Mouse (Mus musculus): ENCODE data around the gene Gm49353. TPM values are rescaled to one million over a fixed set of nuclear protein-coding genes. Genes with fewer than 3 reads are reported as not detected.

Gm49353 gene
- 10.6 and 15.6 TPM in 2 replicates for polyA plus RNA-seq (2015; fragmentation: Nextera tagmentation; extraction: Ambion mirVana)

DNA sequence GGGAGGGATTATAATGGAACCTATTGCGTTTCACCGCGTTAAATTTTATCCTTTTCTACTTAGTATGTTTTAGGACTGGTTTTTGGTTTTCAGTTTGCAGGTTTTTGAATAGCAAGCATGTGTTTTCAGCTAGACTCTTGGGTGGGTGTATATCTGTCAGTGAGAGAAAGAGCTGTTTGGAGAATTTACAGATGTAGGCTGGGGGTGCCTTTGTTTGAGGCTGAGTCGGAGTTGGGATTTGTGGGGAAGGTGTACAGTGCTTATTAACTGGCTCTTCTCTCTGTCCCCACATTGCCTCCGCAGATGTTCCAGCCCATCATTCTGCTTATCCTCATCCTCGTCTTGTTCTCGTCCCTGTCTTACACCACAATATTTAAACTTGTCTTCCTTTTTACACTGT, at the start of gene Gm49353:
Gene Gm49353 (plus strand): TSS at position 313 of the 400 bp plus-strand sequence.
- 93% methylated on average over 7 of the region's 7 CpGs for WGBS
- no peaks in the 10 kb centered on the region for H3K4me1 ChIP-seq (ENCODE audit: control insufficient read depth, insufficient read depth, low read length)
- no peaks in the 10 kb centered on the region for H3K27me3 ChIP-seq (ENCODE audit: control insufficient read depth, insufficient read depth, low read depth, low read length)
- H3K27ac ChIP-seq (ENCODE audit: low read length) = no peak within 1 kb of the TSS
- H3K36me3 ChIP-seq (ENCODE audit: control insufficient read depth, insufficient read depth, low read length) = peaks cover 55% of the 10 kb centered on the region
- H3K4me2 ChIP-seq (ENCODE audit: low read length) = no peak within 1 kb of the TSS
- no peak within 1 kb of the TSS for H3K4me3 ChIP-seq (ENCODE audit: low read depth, low read length)
- no peaks in the 10 kb centered on the region for H3K9me3 ChIP-seq (replicated peaks; ENCODE audit: control insufficient read depth, low read length, poor library complexity, severe bottlenecking)
- H3K9ac ChIP-seq (ENCODE audit: low read depth, low read length) = no peak within 1 kb of the TSS
- ATAC-seq = no peak

- Histone ChIP-seq H3K9me3 (replicated peaks; ENCODE audit: control insufficient read depth, low read length, poor library complexity, severe bottlenecking) (no peaks in the 10 kb centered on the region), H3K27me3 (ENCODE audit: control insufficient read depth, insufficient read depth, low read depth, low read length) (no peaks in the 10 kb centered on the region), H3K4me3 (ENCODE audit: low read depth, low read length) (no peak overlapping the region), H3K27ac (ENCODE audit: low read length) (no peak overlapping the region), H3K4me2 (ENCODE audit: low read length) (no peak overlapping the region), H3K9ac (ENCODE audit: low read depth, low read length) (no peak overlapping the region), H3K4me1 (ENCODE audit: control insufficient read depth, insufficient read depth, low read length) (peaks cover 15% of the 10 kb centered on the region), H3K36me3 (ENCODE audit: control insufficient read depth, insufficient read depth, low read length) (peaks cover 19% of the 10 kb centered on the region)
- no peak for ATAC-seq
- WGBS = 72% methylated on average over 3 of the region's 3 CpGs
Measured at GRCm38 (mm10) chr10:29155304-29155703, 43.5 kb upstream of the Gm49353 start.

DNA sequence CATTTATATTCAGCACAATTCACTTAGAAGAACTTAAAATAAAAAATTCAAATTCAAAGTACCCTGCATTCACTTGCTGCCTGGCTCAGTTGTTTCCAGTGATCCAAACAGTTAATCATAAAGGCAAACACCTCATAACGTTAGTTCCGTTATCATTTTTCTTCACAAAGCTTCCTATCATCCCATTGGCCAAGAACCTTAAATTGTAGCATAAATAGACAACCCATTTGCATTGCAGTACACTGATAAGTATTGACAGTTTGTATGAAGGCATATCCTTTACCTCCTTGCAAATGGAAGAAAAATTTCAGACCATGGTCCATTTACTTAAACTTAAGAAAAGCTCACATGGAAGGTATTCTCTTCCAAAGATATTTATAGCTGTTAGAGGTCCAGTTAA, 37.1 kb upstream of the Gm49353 start:
- Histone ChIP-seq H3K9ac (ENCODE audit: low read depth, low read length) (no peak overlapping the region), H3K4me2 (ENCODE audit: low read length) (no peak overlapping the region), H3K9me3 (replicated peaks; ENCODE audit: control insufficient read depth, low read length, poor library complexity, severe bottlenecking) (no peaks in the 10 kb centered on the region), H3K27ac (ENCODE audit: low read length) (no peak overlapping the region), H3K4me1 (ENCODE audit: control insufficient read depth, insufficient read depth, low read length) (no peaks in the 10 kb centered on the region), H3K27me3 (ENCODE audit: control insufficient read depth, insufficient read depth, low read depth, low read length) (no peaks in the 10 kb centered on the region), H3K36me3 (ENCODE audit: control insufficient read depth, insufficient read depth, low read length) (peaks cover 22% of the 10 kb centered on the region), H3K4me3 (ENCODE audit: low read depth, low read length) (no peak overlapping the region)
- no peak for ATAC-seq
- 78% methylated on average over 2 of the region's 2 CpGs for WGBS

GRCm38 (mm10) chr10:29173778-29174177, 25.0 kb upstream of the Gm49353 start:
- Histone ChIP-seq H3K4me3 (ENCODE audit: low read depth, low read length) (no peak overlapping the region), H3K9me3 (replicated peaks; ENCODE audit: control insufficient read depth, low read length, poor library complexity, severe bottlenecking) (peaks cover 8% of the 10 kb centered on the region; the same call in 1 of the 2 replicates), H3K4me2 (ENCODE audit: low read length) (no peak overlapping the region), H3K27me3 (ENCODE audit: control insufficient read depth, insufficient read depth, low read depth, low read length) (no peaks in the 10 kb centered on the region), H3K4me1 (ENCODE audit: control insufficient read depth, insufficient read depth, low read length) (0 out of 2 replicates have a peak, but pooled peaks cover 2% of the 10 kb centered on the region), H3K9ac (ENCODE audit: low read depth, low read length) (no peak overlapping the region), H3K27ac (ENCODE audit: low read length) (no peak overlapping the region), H3K36me3 (ENCODE audit: control insufficient read depth, insufficient read depth, low read length) (peaks cover 27% of the 10 kb centered on the region)
- 78% methylated on average over 2 of the region's 2 CpGs for WGBS
- no peak for ATAC-seq

DNA sequence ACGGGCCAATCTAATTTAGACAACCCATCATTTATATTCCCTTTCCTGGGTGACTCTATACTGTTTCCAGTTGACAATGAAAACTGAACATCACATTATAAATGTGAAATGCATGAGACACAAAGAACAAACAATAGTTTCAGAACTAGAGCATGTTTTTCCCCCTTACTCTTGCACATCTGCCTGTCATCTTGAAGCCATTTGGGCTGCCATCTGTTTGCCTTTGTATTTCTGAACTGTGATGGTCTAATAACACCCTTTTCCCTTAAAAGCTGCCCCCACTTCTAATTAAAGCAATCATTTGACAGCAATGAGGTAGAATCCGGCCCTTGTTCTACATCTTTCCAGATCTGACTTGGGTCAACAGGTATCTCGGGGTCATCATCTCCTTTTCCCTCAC, 23.1 kb upstream of the Gm49353 start:
- Histone ChIP-seq H3K27me3 (ENCODE audit: control insufficient read depth, insufficient read depth, low read depth, low read length) (no peaks in the 10 kb centered on the region), H3K9me3 (replicated peaks; ENCODE audit: control insufficient read depth, low read length, poor library complexity, severe bottlenecking) (peaks cover 8% of the 10 kb centered on the region; the same call in 1 of the 2 replicates), H3K4me2 (ENCODE audit: low read length) (no peak overlapping the region), H3K4me3 (ENCODE audit: low read depth, low read length) (no peak overlapping the region), H3K36me3 (ENCODE audit: control insufficient read depth, insufficient read depth, low read length) (peaks cover 27% of the 10 kb centered on the region), H3K4me1 (ENCODE audit: control insufficient read depth, insufficient read depth, low read length) (0 out of 2 replicates have a peak, but pooled peaks cover 2% of the 10 kb centered on the region), H3K27ac (ENCODE audit: low read length) (no peak overlapping the region), H3K9ac (ENCODE audit: low read depth, low read length) (no peak overlapping the region)
- WGBS = 89% methylated on average over 3 of the region's 3 CpGs
- no peak for ATAC-seq

DNA sequence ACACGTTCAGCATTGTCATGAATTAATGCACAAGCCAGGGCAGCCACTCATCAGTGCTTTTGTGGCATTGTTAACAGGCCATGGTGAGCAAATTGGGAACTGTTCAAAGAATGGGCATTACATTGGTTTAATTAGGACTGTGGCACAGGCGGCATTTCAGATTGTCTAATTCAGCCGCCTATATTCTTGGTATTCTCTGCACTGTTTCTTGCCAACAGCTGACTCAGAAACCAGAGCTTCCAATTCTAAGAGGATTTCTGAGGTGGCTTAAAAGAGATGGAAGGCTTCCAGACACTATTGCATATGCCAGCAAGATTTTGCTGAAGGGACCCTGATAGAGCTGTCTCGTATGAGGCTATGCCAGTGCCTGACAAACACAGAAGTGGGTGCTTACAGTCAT, 21.9 kb upstream of the Gm49353 start:
- no peak overlapping the region for H3K4me3 ChIP-seq (ENCODE audit: low read depth, low read length)
- peaks cover 22% of the 10 kb centered on the region for H3K36me3 ChIP-seq (ENCODE audit: control insufficient read depth, insufficient read depth, low read length)
- no peak overlapping the region for H3K9ac ChIP-seq (ENCODE audit: low read depth, low read length)
- H3K9me3 ChIP-seq (replicated peaks; ENCODE audit: control insufficient read depth, low read length, poor library complexity, severe bottlenecking) = peaks cover 2% of the 10 kb centered on the region; the same call in 1 of the 2 replicates
- no peak overlapping the region for H3K27ac ChIP-seq (ENCODE audit: low read length)
- H3K27me3 ChIP-seq (ENCODE audit: control insufficient read depth, insufficient read depth, low read depth, low read length) = no peaks in the 10 kb centered on the region
- 0 out of 2 replicates have a peak, but pooled peaks cover 2% of the 10 kb centered on the region for H3K4me1 ChIP-seq (ENCODE audit: control insufficient read depth, insufficient read depth, low read length)
- H3K4me2 ChIP-seq (ENCODE audit: low read length) = no peak overlapping the region
- WGBS = 79% methylated on average over 4 of the region's 4 CpGs
- ATAC-seq = no peak

DNA sequence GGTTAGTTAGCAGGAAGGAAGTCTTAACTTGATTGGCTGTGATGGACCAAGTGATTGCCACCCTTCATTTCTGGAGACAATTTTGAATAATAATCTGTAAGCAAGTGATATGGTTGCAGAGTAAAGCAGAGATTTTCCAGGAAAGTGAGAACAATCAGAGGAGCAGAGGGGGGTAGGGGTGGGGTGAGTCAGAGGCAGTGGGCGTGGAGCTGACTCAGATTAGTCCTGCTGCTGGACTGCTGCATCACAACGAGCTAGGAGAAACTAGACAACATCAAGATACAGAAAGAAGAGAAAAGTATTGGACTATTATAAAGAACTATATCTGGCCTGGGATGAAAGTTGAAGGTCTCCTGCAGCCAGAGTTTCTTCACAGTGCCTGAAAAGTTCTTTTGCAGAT, 20.8 kb upstream of the Gm49353 start:
- WGBS = 41% methylated on average over 2 of the region's 2 CpGs
- no peak overlapping the region for H3K4me2 ChIP-seq (ENCODE audit: low read length)
- 0 out of 2 replicates have a peak, but pooled peaks cover 2% of the 10 kb centered on the region for H3K4me1 ChIP-seq (ENCODE audit: control insufficient read depth, insufficient read depth, low read length)
- no peaks in the 10 kb centered on the region for H3K9me3 ChIP-seq (replicated peaks; ENCODE audit: control insufficient read depth, low read length, poor library complexity, severe bottlenecking)
- H3K27ac ChIP-seq (ENCODE audit: low read length) = no peak overlapping the region
- peaks cover 20% of the 10 kb centered on the region for H3K36me3 ChIP-seq (ENCODE audit: control insufficient read depth, insufficient read depth, low read length)
- no peak for ATAC-seq
- no peak overlapping the region for H3K9ac ChIP-seq (ENCODE audit: low read depth, low read length)
- no peak overlapping the region for H3K4me3 ChIP-seq (ENCODE audit: low read depth, low read length)
- no peaks in the 10 kb centered on the region for H3K27me3 ChIP-seq (ENCODE audit: control insufficient read depth, insufficient read depth, low read depth, low read length)

GRCm38 (mm10) chr10:29180210-29180609, 18.5 kb upstream of the Gm49353 start:
- no peak overlapping the region for H3K27ac ChIP-seq (ENCODE audit: low read length)
- peaks cover 18% of the 10 kb centered on the region for H3K36me3 ChIP-seq (ENCODE audit: control insufficient read depth, insufficient read depth, low read length)
- H3K4me2 ChIP-seq (ENCODE audit: low read length) = no peak overlapping the region
- WGBS = 47% methylated on average over 3 of the region's 3 CpGs
- no peak overlapping the region for H3K4me3 ChIP-seq (ENCODE audit: low read depth, low read length)
- ATAC-seq = no peak
- H3K4me1 ChIP-seq (ENCODE audit: control insufficient read depth, insufficient read depth, low read length) = 0 out of 2 replicates have a peak, but pooled peaks cover 2% of the 10 kb centered on the region
- H3K9ac ChIP-seq (ENCODE audit: low read depth, low read length) = no peak overlapping the region
- no peaks in the 10 kb centered on the region for H3K27me3 ChIP-seq (ENCODE audit: control insufficient read depth, insufficient read depth, low read depth, low read length)
- no peaks in the 10 kb centered on the region for H3K9me3 ChIP-seq (replicated peaks; ENCODE audit: control insufficient read depth, low read length, poor library complexity, severe bottlenecking)

DNA sequence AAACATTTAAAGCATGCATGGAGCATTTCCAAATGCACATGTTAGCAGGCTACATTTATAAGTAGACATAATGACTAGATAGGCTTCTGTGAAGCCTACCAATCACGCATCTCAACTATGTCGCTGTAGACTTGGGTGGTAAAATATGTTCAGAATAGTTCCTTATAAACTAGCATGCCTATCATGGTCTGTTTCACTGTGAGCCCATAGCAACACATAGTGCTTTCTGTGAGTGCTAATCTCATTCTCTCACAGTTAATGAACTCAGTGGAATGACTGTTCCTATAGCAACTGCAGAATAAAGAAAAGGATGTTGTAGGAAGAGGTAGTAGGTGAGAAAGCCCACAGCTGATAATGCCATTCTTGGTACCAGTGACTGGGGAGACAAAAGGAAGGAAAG, 17.7 kb upstream of the Gm49353 start:
- WGBS = 60% methylated on average over 2 of the region's 2 CpGs

More for the DNA sequence above, 17.7 kb upstream of the Gm49353 start:
- Histone ChIP-seq H3K36me3 (ENCODE audit: control insufficient read depth, insufficient read depth, low read length) (peaks cover 15% of the 10 kb centered on the region), H3K9ac (ENCODE audit: low read depth, low read length) (no peak overlapping the region), H3K27ac (ENCODE audit: low read length) (no peak overlapping the region), H3K4me3 (ENCODE audit: low read depth, low read length) (no peak overlapping the region), H3K4me2 (ENCODE audit: low read length) (no peak overlapping the region), H3K9me3 (replicated peaks; ENCODE audit: control insufficient read depth, low read length, poor library complexity, severe bottlenecking) (no peaks in the 10 kb centered on the region), H3K27me3 (ENCODE audit: control insufficient read depth, insufficient read depth, low read depth, low read length) (no peaks in the 10 kb centered on the region), H3K4me1 (ENCODE audit: control insufficient read depth, insufficient read depth, low read length) (0 out of 2 replicates have a peak, but pooled peaks cover 2% of the 10 kb centered on the region)
- ATAC-seq = no peak

Measured in midbrain, embryonic 16.5 days (tissue).